ENCODE assay signal across 7 mouse cellular contexts in genomic region chrX:91059251-91059650, GRCm38 (mm10).
A peak's percentile ranks its signal among the peaks of the same experiment; 100 is the strongest.
DNase-seq lines count a peak whose midpoint lies in the region; ATAC-seq and TF ChIP-seq lines count a peak whose summit lies in the region.
"Not testable (repeated sequence)": the region's sequence is repeated elsewhere in the genome, so short reads cannot be mapped to it uniquely, and the experiment has no call there.

No protein-coding gene starts in this region.

- not testable (repeated sequence) for TF ChIP-seq EP300 in MEL (IDR thresholded peaks at IDR 0.05; ENCODE audit: low read depth in 1 of 2, low read length in 2 of 2); stomach, postnatal 0 days (optimal IDR thresholded peaks at IDR 0.05)

- H3K4me2 ChIP-seq in forebrain, postnatal 0 days (ENCODE audit: low read depth); intestine, postnatal 0 days (replicated peaks; ENCODE audit: low read depth); stomach, postnatal 0 days (replicated peaks; ENCODE audit: low read depth): not testable (repeated sequence)

- peak; percentile 13 to 15 (median 14); a peak in 1 of 6 replicates for TF ChIP-seq CTCF in MEL (IDR thresholded peaks at IDR 0.05 in 2 of 3, conservative IDR thresholded peaks at IDR 0.05 in 1 of 3; ENCODE audit: control insufficient read depth in 1 of 3, insufficient read depth in 1 of 3, low read depth in 2 of 3, low read length in 3 of 3, poor library complexity in 1 of 3, severe bottlenecking in 1 of 3)
- TF ChIP-seq CTCF in forebrain, postnatal 0 days (IDR thresholded peaks at IDR 0.05; ENCODE audit: low read depth), result 0 out of 2 replicates have a peak, but pooled peaks have one; percentile 5
- peak; percentile 46 for TF ChIP-seq CTCF in intestine, postnatal 0 days (IDR thresholded peaks at IDR 0.05; ENCODE audit: low read depth)
- peak; percentile 49 for TF ChIP-seq CTCF in layer of hippocampus, adult 2 months (conservative IDR thresholded peaks at IDR 0.05)
- TF ChIP-seq CTCF in stomach, postnatal 0 days (IDR thresholded peaks at IDR 0.05; ENCODE audit: low read depth), result peak; percentile 44

- H3K4me1 ChIP-seq in MEL (ENCODE audit: control insufficient read depth in 1 of 2, insufficient read depth in 2 of 2, low read length in 2 of 2); forebrain, postnatal 0 days (ENCODE audit: insufficient read depth); intestine, postnatal 0 days (replicated peaks; ENCODE audit: control insufficient read depth, insufficient read depth, low read length); stomach, postnatal 0 days (replicated peaks; ENCODE audit: control insufficient read depth, insufficient read depth): not testable (repeated sequence)

- TF ChIP-seq POLR2A in MEL (IDR thresholded peaks at IDR 0.05; ENCODE audit: control insufficient read depth in 1 of 2, insufficient read depth in 1 of 2, low read depth in 1 of 2, low read length in 2 of 2, poor library complexity in 1 of 2), result not testable (repeated sequence)

- DNase-seq in MEL (ENCODE audit: low read depth, low spot score), result peak; percentile 19
- DNase-seq in adrenal gland, postnatal 36 days, result peak; percentile 1 to 25
- not testable (repeated sequence) for DNase-seq in forebrain, postnatal 0 days; layer of hippocampus, adult 2 months (ENCODE audit: low spot score in 2 of 2); stomach, postnatal 0 days (ENCODE audit: low spot score)
- DNase-seq in lung, postnatal 36 days, result peak; percentile 11

- ATAC-seq in forebrain, postnatal 0 days; intestine, postnatal 0 days; stomach, postnatal 0 days (ENCODE audit: low FRiP score, low TSS enrichment): not testable (repeated sequence)

- 38% methylated on average over 3 of the region's 3 CpGs for WGBS in forebrain, postnatal 0 days
- WGBS in intestine, postnatal 0 days, result 38% methylated on average over 3 of the region's 3 CpGs
- 38% methylated on average over 3 of the region's 3 CpGs for WGBS in stomach, postnatal 0 days

- not testable (repeated sequence) for H3K9me3 ChIP-seq in MEL (replicated peaks; ENCODE audit: insufficient read depth, low read length); forebrain, postnatal 0 days (ENCODE audit: low read length); intestine, postnatal 0 days (ENCODE audit: control insufficient read depth); stomach, postnatal 0 days (ENCODE audit: control insufficient read depth, low read length)

- not testable (repeated sequence) for H3K27ac ChIP-seq in MEL (ENCODE audit: control insufficient read depth, low read depth, low read length); forebrain, postnatal 0 days (ENCODE audit: low read depth, low read length); intestine, postnatal 0 days (ENCODE audit: low read depth, low read length); layer of hippocampus, adult 2 months; stomach, postnatal 0 days (replicated peaks)

- H3K4me3 ChIP-seq in MEL (ENCODE audit: control insufficient read depth in 1 of 2, insufficient read depth in 1 of 2, low read depth in 2 of 2, low read length in 2 of 2); forebrain, postnatal 0 days (ENCODE audit: low read depth, low read length); intestine, postnatal 0 days (ENCODE audit: low read depth, low read length); layer of hippocampus, adult 2 months; stomach, postnatal 0 days (ENCODE audit: low read depth, low read length): not testable (repeated sequence)

- not testable (repeated sequence) for H3K79me2 ChIP-seq in MEL (ENCODE audit: control insufficient read depth, insufficient read depth, low read length, poor library complexity)

- not testable (repeated sequence) for H3K27me3 ChIP-seq in MEL (ENCODE audit: control insufficient read depth in 1 of 2, insufficient read depth in 2 of 2, low read length in 2 of 2); forebrain, postnatal 0 days (ENCODE audit: insufficient read depth, low read length); intestine, postnatal 0 days (replicated peaks; ENCODE audit: control insufficient read depth, insufficient read depth, low read length); stomach, postnatal 0 days (ENCODE audit: control insufficient read depth, insufficient read depth, low read length)

- H3K36me3 ChIP-seq in MEL (ENCODE audit: control insufficient read depth in 1 of 2, insufficient read depth in 2 of 2, low read length in 2 of 2); forebrain, postnatal 0 days (ENCODE audit: insufficient read depth); intestine, postnatal 0 days (ENCODE audit: control insufficient read depth, insufficient read depth); stomach, postnatal 0 days (ENCODE audit: control insufficient read depth, insufficient read depth, low read length): not testable (repeated sequence)

- not testable (repeated sequence) for TF ChIP-seq RAD21 in MEL (IDR thresholded peaks at IDR 0.05; ENCODE audit: low read depth, low read length)

- H3K9ac ChIP-seq in MEL (ENCODE audit: control insufficient read depth, low read depth, low read length, poor library complexity, severe bottlenecking); forebrain, postnatal 0 days; intestine, postnatal 0 days (ENCODE audit: low read depth, low read length); stomach, postnatal 0 days (ENCODE audit: low read length): not testable (repeated sequence)

TF ChIP-seq in MEL, 35 proteins besides CTCF, POLR2A, EP300 and RAD21:
- TF ChIP-seq SMC3 (IDR thresholded peaks at IDR 0.05; ENCODE audit: low read depth, low read length), result 0 out of 2 replicates have a peak, but pooled peaks have one; percentile 12
